Mouse (Mus musculus) adrenal gland, postnatal 36 days (tissue): ENCODE measurements around the gene Abhd4. TPM values are rescaled to one million over a fixed set of nuclear protein-coding genes. Genes with fewer than 3 reads are reported as not detected.

Experiments
- DNase-seq, 2 experiments: peaks; one replicate each; pipeline ENCODE4 v3.0.0; 2021; ENCODE audit warnings: mixed read lengths in 1 of 2
- long read RNA-seq, 2 experiments: library from polyadenylated mRNA; stranded (forward); transcript quantifications; one replicate each; pipeline ENCODE4 v2.0.0; 2021; ENCODE audit warnings: borderline sequencing depth in 2 of 2
- total RNA-seq, 2 experiments: library from RNA; stranded (reverse); gene quantifications; 2 replicates each; pipeline ENCODE4 v1.2.3; 2021

Abhd4 gene
- total RNA-seq = 100 to 1,000 TPM; 479 to 663 TPM
- long read RNA-seq, experiment 1, transcript Abhd4-201 (7 exons, 2,401 nt) = major isoform, 681 of 925 reads
- long read RNA-seq, experiment 1, transcript Abhd4-202 (7 exons, 2,508 nt) = minor isoform, 8 of 925 reads
- long read RNA-seq, experiment 1, partial matches to known transcripts = 198 of 925 reads
- long read RNA-seq, experiment 1, other reads (novel, unspliced or antisense) = 38 of 925 reads
- long read RNA-seq, experiment 2, transcript Abhd4-201 (7 exons, 2,401 nt) = major isoform, 220 of 268 reads
- long read RNA-seq, experiment 2, transcript Abhd4-202 (7 exons, 2,508 nt) = minor isoform, 13 of 268 reads
- long read RNA-seq, experiment 2, partial matches to known transcripts = 14 of 268 reads
- long read RNA-seq, experiment 2, other reads (novel, unspliced or antisense) = 21 of 268 reads

GRCm38 (mm10) chr14:54253741-54254291 is at the start of gene Abhd4, which contains the start of gene Dad1:
TSS of gene Abhd4 (plus strand) at chr14:54254188.
TSS of gene Dad1 (minus strand) at chr14:54254104.
- DNase-seq = peak; percentile 99

- no peak for DNase-seq
Observed at GRCm38 (mm10) chr14:54204311-54204710, 49.7 kb upstream of the Abhd4 start.

DNA sequence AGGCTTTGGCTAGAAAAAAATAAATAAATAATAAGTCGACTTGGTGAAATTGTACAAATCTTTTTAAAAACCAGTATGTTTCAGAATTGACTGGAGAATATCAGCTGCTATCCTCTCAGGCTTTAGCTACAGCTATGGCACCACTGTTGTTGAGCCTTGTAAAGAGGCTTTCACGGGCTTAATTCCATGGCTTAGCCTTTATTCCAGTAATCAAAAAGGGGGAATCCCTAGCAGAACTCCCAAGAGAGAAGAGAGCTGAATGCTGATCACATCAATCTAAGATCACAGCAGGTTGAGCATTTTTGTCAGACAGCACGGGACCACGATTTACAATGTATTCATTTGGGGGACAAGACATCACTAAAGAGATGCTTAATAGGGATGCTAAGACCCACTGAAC is 49.2 kb upstream of the Abhd4 start:
- DNase-seq = no peak

- no peak for DNase-seq
Observed at GRCm38 (mm10) chr14:54205904-54206303, 48.1 kb upstream of the Abhd4 start.

GRCm38 (mm10) chr14:54206309-54206708 is 47.7 kb upstream of the Abhd4 start:
- no peak for DNase-seq

GRCm38 (mm10) chr14:54206750-54207550 is 47.0 kb upstream of the Abhd4 start:
- no peak for DNase-seq

DNA sequence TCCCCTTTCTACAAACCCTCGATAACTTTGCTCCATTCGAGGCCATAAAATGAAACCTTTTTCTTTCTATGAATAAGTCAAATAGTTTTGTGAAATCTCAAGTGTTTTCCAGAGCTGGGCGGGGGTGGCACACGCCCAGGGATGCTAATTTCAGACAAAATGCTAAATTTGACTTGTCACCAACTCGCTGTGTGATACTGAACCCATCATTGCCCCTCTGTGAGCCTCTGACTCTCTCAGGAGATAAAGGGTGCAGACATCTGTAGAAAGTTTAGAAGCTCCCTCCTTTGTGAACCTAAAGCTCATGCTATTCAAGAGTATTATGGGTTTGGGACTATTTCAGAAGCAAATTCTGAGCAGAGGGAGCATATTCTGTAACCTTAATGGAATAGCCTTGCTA is 46.1 kb upstream of the Abhd4 start:
- no peak for DNase-seq

DNA sequence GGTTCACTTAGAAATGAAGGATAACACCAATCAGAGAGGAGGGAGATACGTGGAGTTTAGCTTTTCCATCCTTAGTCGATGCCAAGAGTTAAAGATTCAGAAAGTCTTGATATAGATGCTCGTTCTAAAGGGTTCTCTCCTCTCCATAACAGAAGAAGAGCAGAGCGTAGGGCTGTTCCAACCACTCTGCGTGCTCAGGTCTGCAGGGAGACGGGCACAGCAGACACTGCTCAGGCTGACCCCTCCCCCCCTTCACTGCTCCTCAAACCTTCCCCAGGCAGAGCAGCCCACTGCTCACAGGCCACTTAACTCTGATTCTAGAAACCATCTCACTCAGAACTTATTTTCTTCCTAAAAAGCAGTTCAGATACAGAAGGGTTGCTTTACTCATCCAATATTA is 45.2 kb upstream of the Abhd4 start:
- no peak for DNase-seq

DNA sequence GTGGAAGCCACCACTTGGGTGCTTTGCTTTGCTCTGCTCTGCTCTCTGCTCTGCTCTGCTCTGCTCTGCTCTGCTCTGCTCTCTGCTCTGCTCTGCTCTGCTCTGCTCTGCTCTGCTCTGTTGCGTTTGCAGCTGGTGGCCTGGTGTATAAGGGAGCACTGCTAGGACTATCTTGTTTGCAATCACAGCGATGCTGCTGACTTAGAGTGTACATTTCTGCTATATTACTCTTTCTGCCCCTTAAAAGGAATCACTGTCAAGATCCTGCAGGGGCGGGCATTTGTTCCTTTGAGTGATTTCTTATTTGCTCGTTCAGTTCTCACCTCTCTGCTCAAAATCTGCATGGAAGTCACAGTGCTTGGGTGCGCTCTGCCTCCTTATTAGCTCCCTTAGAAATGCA is 44.1 kb upstream of the Abhd4 start:
- DNase-seq = no peak

GRCm38 (mm10) chr14:54210401-54210800 is 43.6 kb upstream of the Abhd4 start:
- no peak for DNase-seq

DNA sequence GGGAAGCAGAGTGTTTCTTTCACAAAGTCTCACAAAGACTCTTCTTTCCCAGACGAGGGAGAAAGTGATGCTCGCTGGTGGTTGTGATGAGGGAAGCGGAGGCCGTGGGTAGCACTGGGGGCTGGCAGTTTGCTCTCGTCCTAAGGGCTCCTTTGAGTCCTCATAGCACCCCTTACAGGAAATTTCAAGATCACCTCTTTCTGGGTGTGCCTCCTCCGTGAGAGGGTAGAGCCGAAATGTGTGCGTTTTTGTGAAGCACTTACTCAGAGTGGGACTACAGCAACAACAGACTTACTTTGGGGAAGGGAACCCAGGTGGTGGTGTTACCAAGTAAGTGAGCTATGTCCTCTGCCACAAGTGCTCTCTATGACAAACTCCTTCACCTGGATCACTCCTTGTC is 42.8 kb upstream of the Abhd4 start:
- no peak for DNase-seq

GRCm38 (mm10) chr14:54211755-54212154 is 42.2 kb upstream of the Abhd4 start:
- no peak for DNase-seq

GRCm38 (mm10) chr14:54213734-54214133 is 40.3 kb upstream of the Abhd4 start:
- no peak for DNase-seq

DNA sequence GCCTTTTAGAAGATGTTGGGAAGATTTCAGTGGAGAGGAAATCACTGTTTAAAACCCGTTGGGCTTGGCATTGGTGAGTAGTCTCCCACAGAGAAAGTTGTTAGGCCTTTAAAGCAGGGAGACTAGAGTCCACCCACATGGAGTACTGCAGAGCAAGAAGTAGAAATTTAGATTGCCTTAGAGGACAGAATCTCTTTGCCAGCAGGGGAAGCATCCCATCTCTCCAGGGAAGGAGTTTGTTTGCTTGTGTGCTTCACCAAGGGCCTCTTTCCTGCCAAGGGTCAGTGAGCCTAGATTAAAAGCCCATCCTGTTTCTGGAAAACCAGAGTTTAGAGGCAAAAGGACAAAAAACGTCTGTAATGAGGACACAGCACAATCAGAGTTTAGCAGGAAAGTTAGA is 39.5 kb upstream of the Abhd4 start:
- DNase-seq = no peak

GRCm38 (mm10) chr14:54214901-54215300 is 39.1 kb upstream of the Abhd4 start:
- DNase-seq = no peak

DNA sequence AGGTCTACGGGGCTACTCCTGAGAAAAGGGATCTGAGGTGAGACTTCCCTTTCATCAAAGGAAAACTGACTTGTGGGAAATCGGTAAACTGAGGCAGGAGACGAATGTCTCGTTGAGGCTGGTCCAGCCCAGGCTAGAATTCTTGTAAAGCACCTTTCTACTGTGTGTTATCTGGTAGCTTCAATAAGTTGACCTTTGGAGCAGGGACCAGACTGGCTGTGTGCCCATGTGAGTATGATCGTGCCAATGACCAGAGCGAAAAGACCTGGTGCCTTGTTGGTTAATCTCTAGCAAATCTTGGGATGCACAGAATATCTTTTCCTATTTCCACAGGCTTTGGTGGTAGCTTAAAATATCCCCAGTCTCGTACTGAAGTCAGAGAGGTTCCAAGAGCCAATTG is 37.9 kb upstream of the Abhd4 start:
- peak; percentile 49 to 60 for DNase-seq

DNA sequence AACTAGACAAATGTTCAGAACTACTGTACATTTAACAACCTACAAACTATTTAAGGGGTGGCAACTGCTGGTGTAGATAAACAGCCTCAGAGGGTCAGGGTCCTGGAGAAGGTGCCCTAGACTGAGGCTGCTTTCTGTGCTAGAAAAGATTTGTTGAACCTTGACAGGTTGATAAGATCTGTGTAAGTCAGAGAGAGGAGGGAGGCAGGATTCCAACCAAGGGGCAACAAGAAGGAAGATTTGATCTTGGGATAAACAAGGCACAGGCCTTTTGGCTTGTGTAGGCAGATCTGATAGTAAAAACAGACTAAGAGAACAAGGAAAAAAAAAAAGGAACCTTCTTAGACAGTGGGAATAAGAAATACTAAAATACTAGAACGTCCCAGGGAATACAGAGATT is 35.8 kb upstream of the Abhd4 start:
- DNase-seq = no peak

- DNase-seq = no peak
Observed at GRCm38 (mm10) chr14:54218721-54219120, 35.3 kb upstream of the Abhd4 start.

DNA sequence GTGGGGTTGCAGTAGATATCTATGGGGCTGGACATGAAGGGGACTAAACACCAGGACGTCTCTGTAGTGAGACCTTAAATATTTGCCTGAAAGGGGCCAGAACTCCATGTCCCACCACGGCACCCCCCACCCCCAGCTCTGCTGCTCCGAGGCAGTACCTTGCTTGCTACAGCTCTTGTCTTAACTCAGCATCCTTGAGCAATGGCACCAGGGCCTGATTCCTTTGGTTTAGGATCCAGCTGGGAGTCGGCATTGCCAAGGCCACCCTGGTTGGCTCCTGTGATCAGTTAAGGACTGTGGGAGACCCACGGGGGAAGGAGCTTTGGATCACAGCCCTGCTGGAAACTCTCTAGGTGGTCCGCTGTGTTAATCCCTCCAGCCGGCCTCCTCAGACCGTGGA is 34.7 kb upstream of the Abhd4 start:
- DNase-seq = no peak

- DNase-seq = no peak
Observed at GRCm38 (mm10) chr14:54219849-54220248, 34.1 kb upstream of the Abhd4 start.

DNA sequence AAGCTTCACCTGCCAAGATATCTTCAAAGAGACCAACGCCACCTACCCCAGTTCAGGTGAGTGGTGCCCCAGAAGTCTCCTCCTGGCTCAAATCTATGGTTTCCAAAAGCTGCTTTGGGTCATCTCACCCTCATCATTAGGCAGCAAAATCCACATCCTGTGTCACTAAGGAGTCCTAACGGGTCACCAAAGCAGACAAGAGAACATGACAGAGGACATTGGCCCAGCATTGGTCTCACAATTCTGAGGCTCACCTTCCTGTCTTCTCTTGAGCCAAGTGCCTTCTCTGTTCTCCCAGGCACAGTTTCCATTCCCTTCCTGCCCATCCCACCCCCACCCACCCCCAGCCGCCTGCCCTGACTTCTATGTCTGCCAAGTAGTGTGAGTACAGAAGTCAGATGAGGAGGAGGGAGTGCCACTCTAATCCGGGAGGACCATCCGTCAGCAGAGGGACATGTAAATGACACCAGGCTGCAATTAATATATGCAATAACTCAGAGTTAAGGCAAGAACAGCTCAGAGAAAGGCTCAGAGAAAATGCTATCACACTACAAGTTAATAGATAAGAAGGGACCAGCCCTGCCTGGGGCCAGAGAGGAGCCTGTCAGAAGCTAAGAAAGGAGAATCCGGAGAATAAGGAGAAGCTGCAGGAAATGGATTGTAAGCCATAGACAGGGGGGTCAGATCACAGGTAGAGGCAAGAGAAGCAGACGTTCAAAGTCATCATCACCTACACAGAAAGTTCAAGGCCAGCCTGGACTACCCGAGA is 33.1 kb upstream of the Abhd4 start:
- DNase-seq = no peak

- no peak for DNase-seq
Observed at GRCm38 (mm10) chr14:54221641-54222040, 32.3 kb upstream of the Abhd4 start.
